Mouse (Mus musculus): Measurements from ENCODE around the gene Cryab. TPM values are rescaled to one million over a fixed set of nuclear protein-coding genes. Genes with fewer than 3 reads are reported as not detected.

Cryab gene
- total and polyA plus RNA-seq, 3 experiments = not detected

- no peaks in the 10 kb centered on the region for H3K9me3 ChIP-seq (replicated peaks; ENCODE audit: insufficient read depth, low read length)
- no peaks in the 10 kb centered on the region for H3K36me3 ChIP-seq (ENCODE audit: control insufficient read depth in 1 of 2, insufficient read depth in 2 of 2, low read length in 2 of 2)
- H3K9ac ChIP-seq (ENCODE audit: control insufficient read depth, low read depth, low read length, poor library complexity, severe bottlenecking) = no peak overlapping the region
- no peak for TF ChIP-seq ZMIZ1 (IDR thresholded peaks at IDR 0.05; ENCODE audit: low read depth, low read length)
- TF ChIP-seq RAD21 (IDR thresholded peaks at IDR 0.05; ENCODE audit: low read depth, low read length) = no peak
- H3K4me3 ChIP-seq (ENCODE audit: control insufficient read depth in 1 of 2, insufficient read depth in 1 of 2, low read depth in 2 of 2, low read length in 2 of 2) = no peak overlapping the region
- H3K27me3 ChIP-seq (ENCODE audit: control insufficient read depth in 1 of 2, insufficient read depth in 2 of 2, low read length in 2 of 2) = peaks cover 0 to 7% of the 10 kb centered on the region in 2 experiments; a peak in 3 of 4 replicates
- no peak for DNase-seq (ENCODE audit: low read depth, low spot score)
- no peak overlapping the region for H3K27ac ChIP-seq (ENCODE audit: control insufficient read depth, low read depth, low read length)
- H3K4me1 ChIP-seq (ENCODE audit: control insufficient read depth in 1 of 2, insufficient read depth in 2 of 2, low read length in 2 of 2) = 0 out of 4 replicates have a peak, but pooled peaks cover 0 to 2% of the 10 kb centered on the region in 2 experiments
- no peaks in the 10 kb centered on the region for H3K79me2 ChIP-seq (ENCODE audit: control insufficient read depth, insufficient read depth, low read length, poor library complexity)
These were observed 25.1 kb upstream of the Cryab start for GRCm38 (mm10) chr9:50725921-50726590.

GRCm38 (mm10) chr9:50727171-50727924 is 23.8 kb upstream of the Cryab start:
- DNase-seq (ENCODE audit: low read depth, low spot score) = no peak
- H3K4me1 ChIP-seq (ENCODE audit: control insufficient read depth in 1 of 2, insufficient read depth in 2 of 2, low read length in 2 of 2) = 0 out of 4 replicates have a peak, but pooled peaks cover 0 to 2% of the 10 kb centered on the region in 2 experiments
- no peak overlapping the region for H3K27ac ChIP-seq (ENCODE audit: control insufficient read depth, low read depth, low read length)
- no peaks in the 10 kb centered on the region for H3K36me3 ChIP-seq (ENCODE audit: control insufficient read depth in 1 of 2, insufficient read depth in 2 of 2, low read length in 2 of 2)
- no peak overlapping the region for H3K4me3 ChIP-seq (ENCODE audit: control insufficient read depth in 1 of 2, insufficient read depth in 1 of 2, low read depth in 2 of 2, low read length in 2 of 2)
- TF ChIP-seq MXI1 (IDR thresholded peaks at IDR 0.05; ENCODE audit: low read depth, low read length) (no peak), USF2 (IDR thresholded peaks at IDR 0.05; ENCODE audit: borderline replicate concordance in 1 of 2, insufficient read depth in 1 of 2, low read depth in 1 of 2, low read length in 2 of 2) (no peak), ZMIZ1 (IDR thresholded peaks at IDR 0.05; ENCODE audit: low read depth, low read length) (no peak), MAZ (IDR thresholded peaks at IDR 0.05; ENCODE audit: low read depth, low read length) (no peak)
- H3K9ac ChIP-seq (ENCODE audit: control insufficient read depth, low read depth, low read length, poor library complexity, severe bottlenecking) = no peak overlapping the region
- peaks cover 0 to 10% of the 10 kb centered on the region in 2 experiments; a peak in 3 of 4 replicates for H3K27me3 ChIP-seq (ENCODE audit: control insufficient read depth in 1 of 2, insufficient read depth in 2 of 2, low read length in 2 of 2)
- H3K79me2 ChIP-seq (ENCODE audit: control insufficient read depth, insufficient read depth, low read length, poor library complexity) = no peaks in the 10 kb centered on the region
- H3K9me3 ChIP-seq (replicated peaks; ENCODE audit: insufficient read depth, low read length) = no peaks in the 10 kb centered on the region

- no peak overlapping the region for H3K9ac ChIP-seq (ENCODE audit: control insufficient read depth, low read depth, low read length, poor library complexity, severe bottlenecking)
- TF ChIP-seq USF1 (IDR thresholded peaks at IDR 0.05; ENCODE audit: low read depth, low read length) (no peak), TAL1 (IDR thresholded peaks at IDR 0.05; ENCODE audit: low read length) (no peak), POLR2A (IDR thresholded peaks at IDR 0.05; ENCODE audit: control insufficient read depth in 1 of 2, insufficient read depth in 1 of 2, low read depth in 1 of 2, low read length in 2 of 2, poor library complexity in 1 of 2) (no peak), MEF2A (IDR thresholded peaks at IDR 0.05; ENCODE audit: extremely low read depth, insufficient replicate concordance, low read depth, low read length, poor library complexity, severe bottlenecking) (no peak), SIN3A (IDR thresholded peaks at IDR 0.05; ENCODE audit: low read length) (no peak), CTCF (IDR thresholded peaks at IDR 0.05 in 2 of 3, conservative IDR thresholded peaks at IDR 0.05 in 1 of 3; ENCODE audit: control insufficient read depth in 1 of 3, insufficient read depth in 1 of 3, low read depth in 2 of 3, low read length in 3 of 3, poor library complexity in 1 of 3, severe bottlenecking in 1 of 3) (no peak), TBP (IDR thresholded peaks at IDR 0.05; ENCODE audit: low read depth, low read length) (no peak), RAD21 (IDR thresholded peaks at IDR 0.05; ENCODE audit: low read depth, low read length) (no peak), RCOR1 (IDR thresholded peaks at IDR 0.05; ENCODE audit: low read depth, low read length) (no peak), ELF1 (IDR thresholded peaks at IDR 0.05; ENCODE audit: low read depth, low read length) (no peak), TCF12 (IDR thresholded peaks at IDR 0.05; ENCODE audit: low read depth, low read length) (no peak), MXI1 (IDR thresholded peaks at IDR 0.05; ENCODE audit: low read depth, low read length) (no peak), MYC (IDR thresholded peaks at IDR 0.05; ENCODE audit: low read depth, low read length) (no peak), E2F4 (IDR thresholded peaks at IDR 0.05; ENCODE audit: borderline replicate concordance, low read depth, low read length) (no peak), NRF1 (IDR thresholded peaks at IDR 0.05; ENCODE audit: insufficient read depth, low read depth, low read length, poor library complexity, severe bottlenecking) (no peak), CHD1 (IDR thresholded peaks at IDR 0.05; ENCODE audit: low read depth, low read length) (no peak), BHLHE40 (IDR thresholded peaks at IDR 0.05; ENCODE audit: borderline replicate concordance, low read depth, low read length) (no peak)
These were observed 23.0 kb upstream of the Cryab start for GRCm38 (mm10) chr9:50727925-50728651.

More at GRCm38 (mm10) chr9:50727925-50728651, 23.0 kb upstream of the Cryab start:
- Histone ChIP-seq H3K27ac (ENCODE audit: control insufficient read depth, low read depth, low read length) (no peak overlapping the region), H3K79me2 (ENCODE audit: control insufficient read depth, insufficient read depth, low read length, poor library complexity) (no peaks in the 10 kb centered on the region), H3K36me3 (ENCODE audit: control insufficient read depth in 1 of 2, insufficient read depth in 2 of 2, low read length in 2 of 2) (no peaks in the 10 kb centered on the region), H3K4me3 (ENCODE audit: control insufficient read depth in 1 of 2, insufficient read depth in 1 of 2, low read depth in 2 of 2, low read length in 2 of 2) (no peak overlapping the region), H3K9me3 (replicated peaks; ENCODE audit: insufficient read depth, low read length) (no peaks in the 10 kb centered on the region), H3K4me1 (ENCODE audit: control insufficient read depth in 1 of 2, insufficient read depth in 2 of 2, low read length in 2 of 2) (0 out of 4 replicates have a peak, but pooled peaks cover 0 to 1% of the 10 kb centered on the region in 2 experiments), H3K27me3 (ENCODE audit: control insufficient read depth in 1 of 2, insufficient read depth in 2 of 2, low read length in 2 of 2) (peaks cover 0 to 7% of the 10 kb centered on the region in 2 experiments; a peak in 3 of 4 replicates)
- no peak for DNase-seq (ENCODE audit: low read depth, low spot score)
